ENCODE assay signal across 20 mouse cellular contexts in the genomic region with DNA sequence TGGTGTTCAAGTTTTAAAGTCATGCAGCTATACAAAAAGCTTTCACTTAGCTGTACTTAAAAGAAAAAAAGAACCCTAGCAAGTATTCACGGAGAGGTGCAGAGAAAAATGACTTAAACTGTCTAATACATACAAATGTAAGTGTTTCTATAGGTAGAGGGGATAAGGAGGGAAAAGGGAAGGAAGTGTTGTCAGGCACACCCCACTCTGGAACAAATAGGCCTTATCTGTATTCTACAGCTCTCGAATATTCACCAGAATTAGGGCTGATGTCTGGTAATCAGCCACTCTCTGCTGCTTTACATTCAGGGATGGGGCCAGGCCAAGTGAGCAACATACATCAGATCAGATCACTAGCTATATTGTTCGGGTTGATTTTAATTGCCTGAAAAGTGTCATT. TPM values are rescaled to one million over a fixed set of nuclear protein-coding genes. Genes with fewer than 3 reads are reported as not detected.
DNase-seq lines count a peak whose midpoint lies in the region; ATAC-seq and TF ChIP-seq lines count a peak whose summit lies in the region.
"Had no signal": no experiment of that assay in that cellular context is flagged by ENCODE, and none has a peak within 500 bp of the region (broad histone marks: within the 10 kb centered on the region; RNA-seq: fewer than 3 reads in every experiment).

No protein-coding gene starts in this region.

- no peaks in the 10 kb centered on the region for H3K4me1 ChIP-seq in heart, embryonic 10.5 days
- peaks cover 19 to 23% of the 10 kb centered on the region in 2 experiments for H3K4me1 ChIP-seq in MEL (ENCODE audit: control insufficient read depth in 1 of 2, insufficient read depth in 2 of 2, low read length in 2 of 2)
- H3K4me1 ChIP-seq in liver, embryonic 15.5 days (replicated peaks): peaks cover 43% of the 10 kb centered on the region
- no peaks in the 10 kb centered on the region for H3K4me1 ChIP-seq in midbrain, embryonic 16.5 days (ENCODE audit: control insufficient read depth, insufficient read depth, low read length)
- H3K4me1 ChIP-seq: embryonic facial prominence, embryonic 12.5 days; heart, embryonic 13.5 days; hindbrain, embryonic 10.5 days; midbrain, embryonic 12.5 days had no signal

- peak; percentile 71 for DNase-seq in heart, embryonic 10.5 days (ENCODE audit: low spot score)
- no peak for DNase-seq in heart, postnatal 10 days
- peak; percentile 90 for DNase-seq in MEL (ENCODE audit: low read depth, low spot score)
- DNase-seq in cerebellum, postnatal 4 days (ENCODE audit: low spot score in 2 of 2): no peak
- no peak for DNase-seq in lung, postnatal 4 days
- DNase-seq: adrenal gland, postnatal 10 days; cerebellum, adult 11-12 months; cerebellum, postnatal 36 days; gastrocnemius, postnatal 36 days; lung, postnatal 14 days; right cerebral cortex, postnatal 14 days had no signal

- peak in 1 of 2 experiments; percentile 52; a peak in 1 of 4 replicates for TF ChIP-seq POLR2A in MEL (IDR thresholded peaks at IDR 0.05; ENCODE audit: control insufficient read depth in 1 of 2, insufficient read depth in 1 of 2, low read depth in 1 of 2, low read length in 2 of 2, poor library complexity in 1 of 2)

- TF ChIP-seq RAD21 in MEL (IDR thresholded peaks at IDR 0.05; ENCODE audit: low read depth, low read length): no peak; the same call in 1 of the 2 replicates

- H3K4me2 ChIP-seq in liver, embryonic 15.5 days: peak overlapping the region; percentile 56
- no peak overlapping the region for H3K4me2 ChIP-seq in midbrain, embryonic 16.5 days (ENCODE audit: low read length)
- H3K4me2 ChIP-seq: embryonic facial prominence, embryonic 12.5 days; heart, embryonic 13.5 days; midbrain, embryonic 12.5 days had no signal

- TF ChIP-seq EP300 in MEL (IDR thresholded peaks at IDR 0.05; ENCODE audit: low read depth in 1 of 2, low read length in 2 of 2): peak; percentile 99 to 100

- intact Hi-C loops in heart, postnatal 10 days (cut with DNase I): no loop called here

- H3K27ac ChIP-seq in heart, embryonic 10.5 days: no peak overlapping the region
- H3K27ac ChIP-seq in MEL (ENCODE audit: control insufficient read depth, low read depth, low read length): peak overlapping the region; percentile 96
- H3K27ac ChIP-seq in liver, embryonic 15.5 days (replicated peaks): peak overlapping the region; percentile 66
- H3K27ac ChIP-seq in midbrain, embryonic 16.5 days (ENCODE audit: low read length): no peak overlapping the region
- H3K27ac ChIP-seq: embryonic facial prominence, embryonic 12.5 days; heart, embryonic 13.5 days; hindbrain, embryonic 10.5 days; kidney, postnatal 0 days; midbrain, embryonic 12.5 days had no signal

- ATAC-seq in erythroblast, adult 5-6 weeks (replicated peaks; ENCODE audit: low FRiP score, poor library complexity, severe bottlenecking): peak; percentile 55
- ATAC-seq in liver, embryonic 15.5 days (ENCODE audit: insufficient read depth): peak; percentile 99
- no peak for ATAC-seq in midbrain, embryonic 16.5 days

- TF ChIP-seq CTCF in MEL (IDR thresholded peaks at IDR 0.05 in 2 of 3, conservative IDR thresholded peaks at IDR 0.05 in 1 of 3; ENCODE audit: control insufficient read depth in 1 of 3, insufficient read depth in 1 of 3, low read depth in 2 of 3, low read length in 3 of 3, poor library complexity in 1 of 3, severe bottlenecking in 1 of 3): no peak

- WGBS in heart, embryonic 10.5 days: 60% methylated on average over 3 of the region's 3 CpGs
- 6% methylated on average over 3 of the region's 3 CpGs for WGBS in liver, embryonic 15.5 days (ENCODE audit: insufficient replicate concordance)
- WGBS in midbrain, embryonic 16.5 days: 59% methylated on average over 3 of the region's 3 CpGs

- no peaks in the 10 kb centered on the region for H3K27me3 ChIP-seq in heart, embryonic 10.5 days (ENCODE audit: insufficient read depth, poor library complexity, severe bottlenecking)
- no peaks in the 10 kb centered on the region for H3K27me3 ChIP-seq in MEL (ENCODE audit: control insufficient read depth in 1 of 2, insufficient read depth in 2 of 2, low read length in 2 of 2)
- no peaks in the 10 kb centered on the region for H3K27me3 ChIP-seq in liver, embryonic 15.5 days
- no peaks in the 10 kb centered on the region for H3K27me3 ChIP-seq in midbrain, embryonic 16.5 days (ENCODE audit: control insufficient read depth, insufficient read depth, low read depth, low read length)
- H3K27me3 ChIP-seq: embryonic facial prominence, embryonic 12.5 days; heart, embryonic 13.5 days; midbrain, embryonic 12.5 days had no signal

- no peaks in the 10 kb centered on the region for H3K36me3 ChIP-seq in heart, embryonic 10.5 days
- H3K36me3 ChIP-seq in MEL (ENCODE audit: control insufficient read depth in 1 of 2, insufficient read depth in 2 of 2, low read length in 2 of 2): peaks cover 0 to 37% of the 10 kb centered on the region in 2 experiments; a peak in 2 of 4 replicates
- no peaks in the 10 kb centered on the region for H3K36me3 ChIP-seq in liver, embryonic 15.5 days (replicated peaks)
- H3K36me3 ChIP-seq in midbrain, embryonic 16.5 days (ENCODE audit: control insufficient read depth, insufficient read depth, low read length): no peaks in the 10 kb centered on the region
- H3K36me3 ChIP-seq: embryonic facial prominence, embryonic 12.5 days; heart, embryonic 13.5 days; hindbrain, embryonic 10.5 days; midbrain, embryonic 12.5 days had no signal

- H3K9ac ChIP-seq in MEL (ENCODE audit: control insufficient read depth, low read depth, low read length, poor library complexity, severe bottlenecking): peak overlapping the region; percentile 41; the same call in 1 of the 2 replicates
- H3K9ac ChIP-seq in liver, embryonic 15.5 days: no peak overlapping the region
- no peak overlapping the region for H3K9ac ChIP-seq in midbrain, embryonic 16.5 days (ENCODE audit: low read depth, low read length)
- H3K9ac ChIP-seq: embryonic facial prominence, embryonic 12.5 days; heart, embryonic 13.5 days; midbrain, embryonic 12.5 days had no signal

- H3K9me3 ChIP-seq in heart, embryonic 10.5 days: no peaks in the 10 kb centered on the region
- H3K9me3 ChIP-seq in MEL (replicated peaks; ENCODE audit: insufficient read depth, low read length): no peaks in the 10 kb centered on the region
- H3K9me3 ChIP-seq in liver, embryonic 15.5 days (replicated peaks): no peaks in the 10 kb centered on the region
- H3K9me3 ChIP-seq in midbrain, embryonic 16.5 days (replicated peaks; ENCODE audit: control insufficient read depth, low read length, poor library complexity, severe bottlenecking): no peaks in the 10 kb centered on the region
- H3K9me3 ChIP-seq: embryonic facial prominence, embryonic 12.5 days; heart, embryonic 13.5 days; hindbrain, embryonic 10.5 days; midbrain, embryonic 12.5 days had no signal

- H3K4me3 ChIP-seq in heart, embryonic 10.5 days: no peak overlapping the region
- peak overlapping the region in 1 of 2 experiments; percentile 34; a peak in 2 of 4 replicates for H3K4me3 ChIP-seq in MEL (ENCODE audit: control insufficient read depth in 1 of 2, insufficient read depth in 1 of 2, low read depth in 2 of 2, low read length in 2 of 2)
- H3K4me3 ChIP-seq in liver, embryonic 15.5 days (replicated peaks): peak overlapping the region; percentile 10; the same call in 1 of the 2 replicates
- no peak overlapping the region for H3K4me3 ChIP-seq in midbrain, embryonic 16.5 days (ENCODE audit: low read depth, low read length)
- H3K4me3 ChIP-seq: embryonic facial prominence, embryonic 12.5 days; heart, embryonic 13.5 days; hindbrain, embryonic 10.5 days; midbrain, embryonic 12.5 days had no signal

- H3K79me2 ChIP-seq in MEL (ENCODE audit: control insufficient read depth, insufficient read depth, low read length, poor library complexity): no peaks in the 10 kb centered on the region

TF ChIP-seq in MEL, 35 proteins besides CTCF, POLR2A, EP300 and RAD21 (continues in another document):
- TF ChIP-seq GABPA (IDR thresholded peaks at IDR 0.05; ENCODE audit: low read depth, low read length) (no peak), CHD1 (IDR thresholded peaks at IDR 0.05; ENCODE audit: low read depth, low read length) (no peak), ZKSCAN1 (IDR thresholded peaks at IDR 0.05; ENCODE audit: low read depth, low read length) (no peak), SMC3 (IDR thresholded peaks at IDR 0.05; ENCODE audit: low read depth, low read length) (no peak), USF2 (IDR thresholded peaks at IDR 0.05; ENCODE audit: borderline replicate concordance in 1 of 2, insufficient read depth in 1 of 2, low read depth in 1 of 2, low read length in 2 of 2) (no peak), RCOR1 (IDR thresholded peaks at IDR 0.05; ENCODE audit: low read depth, low read length) (peak; percentile 97), ZC3H11A (IDR thresholded peaks at IDR 0.05; ENCODE audit: low read depth, low read length) (no peak), POLR2AphosphoS5 (IDR thresholded peaks at IDR 0.05; ENCODE audit: borderline replicate concordance, low read depth, low read length) (no peak), KAT2A (conservative IDR thresholded peaks at IDR 0.05; ENCODE audit: low read depth, low read length) (no peak), HCFC1 (IDR thresholded peaks at IDR 0.05; ENCODE audit: low read depth, low read length) (peak; percentile 56; the same call in 1 of the 2 replicates), MAZ (IDR thresholded peaks at IDR 0.05; ENCODE audit: low read depth, low read length) (peak; percentile 87), POLR2AphosphoS2 (IDR thresholded peaks at IDR 0.05; ENCODE audit: low read length) (no peak), E2F4 (IDR thresholded peaks at IDR 0.05; ENCODE audit: borderline replicate concordance, low read depth, low read length) (no peak), ETS1 (IDR thresholded peaks at IDR 0.05; ENCODE audit: low read depth, low read length) (peak; percentile 92), TCF12 (IDR thresholded peaks at IDR 0.05; ENCODE audit: low read depth, low read length) (peak; percentile 99), GATA1 (IDR thresholded peaks at IDR 0.05; ENCODE audit: low read depth, low read length) (peak; percentile 98)

RNA-seq across cellular contexts. Expression of a gene that starts 16.4 kb away (rescaled TPM):
- polyA plus RNA-seq in heart, embryonic 10.5 days (2016; fragmentation: Nextera tagmentation; extraction: Ambion mirVana): 0.11 and 0.33 TPM in 2 replicates
- total RNA-seq in heart, postnatal 10 days (2021): under 1 TPM in 1 of 2 experiments, not detected in 1; 0.07 TPM
- total RNA-seq in MEL (2012; rRNA removed): 0.85 and 0.98 TPM in 2 replicates
- polyA plus RNA-seq in MEL (2012; ENCODE audit: insufficient read depth in 1 of 2, insufficient read length in 2 of 2, low read depth in 1 of 2, low replicate concordance in 2 of 2, missing spikeins in 1 of 2): 1 to 10 TPM in 1 of 2 experiments, not detected in 1; 1.1 TPM
- total RNA-seq in erythroblast, adult 5-6 weeks (2015; ENCODE audit: low replicate concordance): 0.63 TPM in 1 of 2 replicates, not detected in the other
- total RNA-seq in erythroblast, adult 5-6 weeks (2017; ENCODE audit: low replicate concordance): 0.28 TPM in 1 of 2 replicates, not detected in the other
- 0.92 and 0.98 TPM in 2 replicates for polyA plus RNA-seq in liver, embryonic 15.5 days (2015; fragmentation: Nextera tagmentation; extraction: Ambion mirVana)
- 3.5 and 5.6 TPM in 2 replicates for polyA plus RNA-seq in midbrain, embryonic 16.5 days (2015; fragmentation: Nextera tagmentation; extraction: Ambion mirVana)
- total RNA-seq: gastrocnemius, postnatal 36 days; liver, adult 2 months had no signal
- polyA plus RNA-seq: liver, adult 2 months had no signal

Comparison
In these comparisons a context has a peak if more than half of its experiments do, and no peak if none do; other contexts are left out.
1. DNase-seq: peak in heart, embryonic 10.5 days (single experiment) and MEL (single experiment); none in heart, postnatal 10 days (0 of 2), cerebellum, postnatal 4 days (0 of 2) and lung, postnatal 4 days (0 of 2).
2. H3K27ac ChIP-seq: peak in MEL (single experiment) and liver, embryonic 15.5 days (single experiment); none in heart, embryonic 10.5 days (single experiment) and midbrain, embryonic 16.5 days (single experiment).